In the genomic region with DNA sequence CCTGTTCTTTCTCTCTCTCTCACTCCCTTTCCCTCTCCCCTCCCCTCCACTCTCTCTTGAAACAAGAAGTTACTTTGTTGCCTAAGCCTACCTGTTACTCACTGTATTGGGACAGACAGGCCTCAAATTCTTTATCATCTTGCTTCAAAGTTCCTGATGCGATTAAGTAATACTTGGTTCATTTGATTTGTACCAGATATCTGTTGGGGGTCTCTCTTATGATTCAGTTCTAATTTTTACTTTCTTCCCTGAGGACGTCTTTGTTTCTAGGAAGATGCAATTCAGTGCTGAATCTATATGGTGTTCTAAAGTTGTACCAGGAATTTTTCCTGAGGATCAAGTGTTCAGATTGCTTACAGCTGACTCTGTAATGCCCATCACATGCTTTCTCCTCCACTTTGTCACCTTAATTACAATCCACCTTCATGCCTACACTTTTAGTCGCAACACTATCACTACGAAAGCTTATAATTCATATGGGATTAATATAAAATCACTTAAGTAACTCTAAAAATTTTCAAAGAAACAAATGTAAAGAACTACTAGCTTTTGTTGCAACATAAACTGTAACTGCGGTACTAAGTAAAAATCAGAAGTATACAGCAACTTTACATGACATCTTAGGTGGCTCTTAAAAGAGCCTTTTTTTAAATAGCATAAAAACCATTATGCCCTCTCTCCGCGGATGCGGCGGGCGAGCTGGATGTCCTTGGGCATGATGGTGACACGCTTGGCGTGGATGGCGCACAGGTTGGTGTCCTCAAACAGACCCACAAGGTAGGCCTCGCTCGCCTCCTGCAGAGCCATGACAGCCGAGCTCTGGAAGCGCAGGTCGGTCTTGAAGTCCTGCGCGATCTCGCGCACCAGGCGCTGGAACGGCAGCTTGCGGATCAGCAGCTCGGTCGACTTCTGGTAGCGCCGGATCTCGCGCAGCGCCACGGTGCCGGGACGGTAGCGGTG, we compare ENCODE assay signal across 7 mouse cellular contexts. TPM values are rescaled to one million over a fixed set of nuclear protein-coding genes. Genes with fewer than 3 reads are reported as not detected.
DNase-seq lines count a peak whose midpoint lies in the region; ATAC-seq and TF ChIP-seq lines count a peak whose summit lies in the region.

No protein-coding gene starts in this region.

- no peaks in the 10 kb centered on the region for H3K36me3 ChIP-seq in ES-Bruce4 (ENCODE audit: control insufficient read depth, insufficient read depth, low read length, poor library complexity, severe bottlenecking)
- H3K36me3 ChIP-seq in forebrain, embryonic 13.5 days (ENCODE audit: poor library complexity, severe bottlenecking): no peaks in the 10 kb centered on the region
- H3K36me3 ChIP-seq in liver, embryonic 13.5 days: no peaks in the 10 kb centered on the region

- peak; percentile 73 for DNase-seq in A20 (ENCODE audit: low read depth, low spot score)
- peak; percentile 71 for DNase-seq in liver, embryonic 13.5 days
- no peak for DNase-seq in adrenal gland, postnatal 25 days
- no peak for DNase-seq in layer of hippocampus, adult 9-11 months
- no peak for DNase-seq in adrenal gland, postnatal 36 days

- peak overlapping the region; percentile 67 for H3K4me2 ChIP-seq in forebrain, embryonic 13.5 days
- peak overlapping the region; percentile 67 for H3K4me2 ChIP-seq in liver, embryonic 13.5 days

- no peak for TF ChIP-seq POLR2A in ES-Bruce4 (IDR thresholded peaks at IDR 0.05; ENCODE audit: insufficient read depth, low read length)

- H3K9ac ChIP-seq in ES-Bruce4 (ENCODE audit: low read depth, poor library complexity, severe bottlenecking): peak overlapping the region; percentile 91
- peak overlapping the region; percentile 60 for H3K9ac ChIP-seq in forebrain, embryonic 13.5 days
- peak overlapping the region; percentile 82 for H3K9ac ChIP-seq in liver, embryonic 13.5 days

- peak overlapping the region; percentile 71 for H3K4me3 ChIP-seq in ES-Bruce4 (ENCODE audit: low read depth, low read length)
- peak overlapping the region; percentile 40 for H3K4me3 ChIP-seq in forebrain, embryonic 13.5 days
- peak overlapping the region; percentile 57 for H3K4me3 ChIP-seq in liver, embryonic 13.5 days (replicated peaks)

- no peak for TF ChIP-seq EP300 in ES-Bruce4 (IDR thresholded peaks at IDR 0.05; ENCODE audit: insufficient read depth, low read depth, low read length)

- H3K4me1 ChIP-seq in ES-Bruce4 (ENCODE audit: control insufficient read depth, insufficient read depth, low read length): peaks cover 2% of the 10 kb centered on the region
- peaks cover 34% of the 10 kb centered on the region for H3K4me1 ChIP-seq in forebrain, embryonic 13.5 days
- peaks cover 58% of the 10 kb centered on the region for H3K4me1 ChIP-seq in liver, embryonic 13.5 days (replicated peaks)

- H3K27me3 ChIP-seq in ES-Bruce4 (ENCODE audit: control insufficient read depth, insufficient read depth, low read length, poor library complexity, severe bottlenecking): no peaks in the 10 kb centered on the region
- no peaks in the 10 kb centered on the region for H3K27me3 ChIP-seq in forebrain, embryonic 13.5 days
- H3K27me3 ChIP-seq in liver, embryonic 13.5 days: no peaks in the 10 kb centered on the region

- TF ChIP-seq CTCF in ES-Bruce4 (IDR thresholded peaks at IDR 0.05; ENCODE audit: low read depth, low read length): no peak

- WGBS in forebrain, embryonic 13.5 days: under 1% methylated on average over 13 of the region's 36 CpGs
- 1% methylated on average over 18 of the region's 36 CpGs for WGBS in liver, embryonic 13.5 days (ENCODE audit: insufficient replicate concordance)

- no peaks in the 10 kb centered on the region for H3K9me3 ChIP-seq in ES-Bruce4 (replicated peaks; ENCODE audit: control insufficient read depth, insufficient read depth, low read length, poor library complexity, severe bottlenecking)
- H3K9me3 ChIP-seq in forebrain, embryonic 13.5 days (replicated peaks): no peaks in the 10 kb centered on the region
- H3K9me3 ChIP-seq in liver, embryonic 13.5 days (replicated peaks): no peaks in the 10 kb centered on the region

- peak overlapping the region; percentile 95 for H3K27ac ChIP-seq in ES-Bruce4 (ENCODE audit: insufficient read depth, low read length)
- H3K27ac ChIP-seq in forebrain, embryonic 13.5 days: peak overlapping the region; percentile 86
- H3K27ac ChIP-seq in liver, embryonic 13.5 days: peak overlapping the region; percentile 99

- no peak for ATAC-seq in forebrain, embryonic 13.5 days
- no peak for ATAC-seq in liver, embryonic 13.5 days (ENCODE audit: low read depth)

RNA-seq across cellular contexts. Expression of gene Hist1h3c, which starts 0.7 kb away (rescaled TPM):
- 3.6 and 8.6 TPM in 2 replicates for polyA plus RNA-seq in ES-Bruce4 (2011; ENCODE audit: insufficient read depth, insufficient read length, low read depth, missing spikeins)
- polyA plus RNA-seq in forebrain, embryonic 13.5 days (2015; fragmentation: Nextera tagmentation; extraction: Ambion mirVana): 8.8 and 10.8 TPM in 2 replicates
- polyA plus RNA-seq in liver, embryonic 13.5 days (2015; fragmentation: Nextera tagmentation; extraction: Ambion mirVana): 5.2 and 5.9 TPM in 2 replicates
- total RNA-seq in adrenal gland, postnatal 25 days (2021): 33.0 and 40.6 TPM in 2 replicates
- total RNA-seq in adrenal gland, postnatal 36 days (2021): 10 to 100 TPM; 20.5 to 26.8 TPM

RNA-seq across cellular contexts. Expression of gene Hist1h2bb, which starts 1.8 kb away (rescaled TPM):
- 9.8 and 11.5 TPM in 2 replicates for polyA plus RNA-seq in ES-Bruce4 (2011; ENCODE audit: insufficient read depth, insufficient read length, low read depth, missing spikeins)
- polyA plus RNA-seq in forebrain, embryonic 13.5 days (2015; fragmentation: Nextera tagmentation; extraction: Ambion mirVana): 3.0 and 5.5 TPM in 2 replicates
- polyA plus RNA-seq in liver, embryonic 13.5 days (2015; fragmentation: Nextera tagmentation; extraction: Ambion mirVana): 3.9 and 5.6 TPM in 2 replicates
- total RNA-seq in adrenal gland, postnatal 25 days (2021): 56.1 and 68.8 TPM in 2 replicates
- 10 to 100 TPM; 34.0 to 41.3 TPM for total RNA-seq in adrenal gland, postnatal 36 days (2021)

RNA-seq across cellular contexts. Expression of gene Hist1h1c, which starts 6.1 kb away (rescaled TPM):
- polyA plus RNA-seq in ES-Bruce4 (2011; ENCODE audit: insufficient read depth, insufficient read length, low read depth, missing spikeins): 10.8 and 13.3 TPM in 2 replicates
- 17.8 and 20.5 TPM in 2 replicates for polyA plus RNA-seq in forebrain, embryonic 13.5 days (2015; fragmentation: Nextera tagmentation; extraction: Ambion mirVana)
- polyA plus RNA-seq in liver, embryonic 13.5 days (2015; fragmentation: Nextera tagmentation; extraction: Ambion mirVana): 60.3 and 72.2 TPM in 2 replicates
- 248 and 316 TPM in 2 replicates for total RNA-seq in adrenal gland, postnatal 25 days (2021)
- 100 to 1,000 TPM; 145 to 279 TPM for total RNA-seq in adrenal gland, postnatal 36 days (2021)

RNA-seq across cellular contexts. Expression of gene Hist1h2ab, which starts 6.2 kb away (rescaled TPM):
- 11.9 and 17.9 TPM in 2 replicates for polyA plus RNA-seq in ES-Bruce4 (2011; ENCODE audit: insufficient read depth, insufficient read length, low read depth, missing spikeins)
- polyA plus RNA-seq in forebrain, embryonic 13.5 days (2015; fragmentation: Nextera tagmentation; extraction: Ambion mirVana): 58.6 and 70.5 TPM in 2 replicates
- polyA plus RNA-seq in liver, embryonic 13.5 days (2015; fragmentation: Nextera tagmentation; extraction: Ambion mirVana): 54.0 and 76.2 TPM in 2 replicates
- total RNA-seq in adrenal gland, postnatal 25 days (2021): 76.6 and 90.4 TPM in 2 replicates
- 10 to 100 TPM; 58.1 to 68.0 TPM for total RNA-seq in adrenal gland, postnatal 36 days (2021)

RNA-seq across cellular contexts. Expression of gene Hist1h3b, which starts 7.4 kb away (rescaled TPM):
- 5.0 and 9.4 TPM in 2 replicates for polyA plus RNA-seq in ES-Bruce4 (2011; ENCODE audit: insufficient read depth, insufficient read length, low read depth, missing spikeins)
- polyA plus RNA-seq in forebrain, embryonic 13.5 days (2015; fragmentation: Nextera tagmentation; extraction: Ambion mirVana): 17.0 and 19.6 TPM in 2 replicates
- polyA plus RNA-seq in liver, embryonic 13.5 days (2015; fragmentation: Nextera tagmentation; extraction: Ambion mirVana): 10.4 and 29.5 TPM in 2 replicates
- 94.0 and 112 TPM in 2 replicates for total RNA-seq in adrenal gland, postnatal 25 days (2021)
- 10 to 100 TPM; 54.7 to 79.9 TPM for total RNA-seq in adrenal gland, postnatal 36 days (2021)

Comparison
In these comparisons a context has a peak if more than half of its experiments do, and no peak if none do; other contexts are left out.
1. DNase-seq: peak in A20 (single experiment) and liver, embryonic 13.5 days (single experiment); none in adrenal gland, postnatal 25 days (single experiment), layer of hippocampus, adult 9-11 months (single experiment) and adrenal gland, postnatal 36 days (0 of 2).
2. Peak in every context shown above with its lines, with median percentiles within 50 percentile points of each other: H3K27ac ChIP-seq, H3K4me3 ChIP-seq and H3K9ac ChIP-seq.